Mouse (Mus musculus): Measurements from ENCODE around the gene Srrm4.

- TF ChIP-seq EP300 (optimal IDR thresholded peaks at IDR 0.05) (no peak), CTCF (IDR thresholded peaks at IDR 0.05; ENCODE audit: low read depth) (no peak)
These were observed 156.4 kb downstream of the Srrm4 start for GRCm38 (mm10) chr5:116434976-116435850.
